Mouse (Mus musculus): ENCODE measurements around the gene Serpina11.

Gene Serpina11

DNA sequence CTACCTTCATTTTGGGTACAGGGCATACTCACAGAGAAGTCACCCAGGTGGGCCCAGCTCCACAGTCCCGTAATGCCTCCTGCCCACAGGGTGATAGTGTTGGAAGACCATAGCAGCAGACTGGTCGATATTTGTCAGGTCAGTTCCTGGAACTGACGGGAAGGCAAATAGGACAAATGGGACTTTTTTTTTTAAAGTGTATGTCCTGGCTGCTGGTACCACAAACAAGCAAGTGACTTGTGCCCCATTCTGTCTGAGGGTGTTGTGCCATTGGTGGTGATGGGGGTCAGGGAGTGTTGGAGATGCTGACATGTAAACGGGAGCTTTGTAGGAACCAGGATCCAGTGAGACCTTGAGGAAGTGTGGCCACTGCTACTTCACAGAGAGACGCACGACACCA lies at the start of gene Serpina11:
TSS of gene Serpina11 (minus strand) at position 101 of the 400 bp plus-strand sequence.
- DNase-seq (ENCODE audit: low spot score) = no peak

DNA sequence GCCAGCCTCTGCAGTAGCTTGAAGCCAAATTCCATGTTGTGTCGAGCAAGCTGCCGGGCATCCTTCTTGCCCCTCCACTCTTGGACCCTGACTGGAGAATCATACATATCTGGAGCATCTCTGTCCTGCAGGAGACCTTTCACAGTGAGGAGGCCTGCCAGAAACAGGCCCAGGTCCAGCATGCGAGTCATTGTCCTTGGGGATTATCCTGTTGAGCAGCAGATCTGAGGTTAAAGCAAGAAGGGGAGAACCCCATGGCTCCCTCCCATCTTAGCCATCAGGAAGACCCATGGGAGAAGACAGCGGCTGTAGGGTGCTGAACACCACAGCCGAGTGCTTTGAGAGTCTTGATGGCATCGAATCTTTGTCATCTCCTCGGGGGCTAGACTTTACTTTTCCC lies 48.4 kb upstream of the Serpina11 start:
- DNase-seq (ENCODE audit: low spot score) = no peak

- no peak for DNase-seq (ENCODE audit: low spot score)
Observed at GRCm38 (mm10) chr12:104033752-104034151, 44.0 kb upstream of the Serpina11 start.

DNA sequence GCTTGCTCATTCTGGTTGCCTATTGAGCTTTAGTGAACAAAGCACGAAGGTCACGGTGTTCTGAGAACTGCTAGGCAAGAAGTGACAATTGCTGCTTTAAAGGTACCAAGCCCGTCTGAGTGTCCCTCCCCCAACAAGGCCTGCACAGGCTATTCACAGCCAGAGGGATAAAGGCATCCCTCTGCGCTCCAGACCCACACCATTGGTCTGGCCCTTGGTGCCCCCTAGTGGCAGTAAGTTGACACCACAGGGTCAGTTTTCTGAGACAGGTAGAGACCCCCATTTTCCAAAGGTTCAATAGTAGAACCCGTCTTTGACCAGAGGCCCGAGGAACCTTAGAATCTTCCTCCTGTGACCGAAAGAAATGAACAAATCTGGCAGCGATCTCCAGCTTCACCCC lies 40.2 kb upstream of the Serpina11 start:
- DNase-seq (ENCODE audit: low spot score) = peak; percentile 39

GRCm38 (mm10) chr12:104015280-104015679 lies 25.5 kb upstream of the Serpina11 start:
- DNase-seq (ENCODE audit: low spot score) = no peak

DNA sequence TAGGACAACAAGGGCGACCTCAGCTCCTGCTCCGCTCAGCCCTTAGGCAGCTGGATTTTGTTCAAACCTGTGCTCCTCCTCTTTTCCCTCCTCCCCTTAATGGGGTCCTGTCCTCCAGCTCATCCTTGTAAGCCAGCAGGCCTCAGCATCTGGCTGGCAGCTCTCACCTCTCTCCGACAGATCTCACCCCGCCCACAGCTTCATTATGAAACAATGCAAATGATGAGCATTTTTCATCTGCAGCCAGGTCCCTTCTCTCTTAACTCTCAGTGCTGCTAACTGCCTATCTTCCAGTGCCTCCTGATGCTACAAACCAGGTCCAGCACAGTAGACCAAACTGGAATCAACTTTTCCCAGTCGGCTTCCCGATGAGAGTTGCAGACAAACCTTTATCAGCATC lies 23.9 kb upstream of the Serpina11 start, which contains the start of gene Serpina9:
TSS of gene Serpina9 (minus strand) at position 136 of the 400 bp plus-strand sequence.
- no peak for DNase-seq (ENCODE audit: low spot score)

GRCm38 (mm10) chr12:104004689-104005088 lies 14.9 kb upstream of the Serpina11 start:
- DNase-seq (ENCODE audit: low spot score) = no peak

- no peak for DNase-seq (ENCODE audit: low spot score)
Observed at GRCm38 (mm10) chr12:104003238-104003612, 13.5 kb upstream of the Serpina11 start.

GRCm38 (mm10) chr12:104002569-104003237 lies 12.9 kb upstream of the Serpina11 start:
- DNase-seq (ENCODE audit: low spot score) = peak; percentile 36

- no peak for DNase-seq (ENCODE audit: low spot score)
Observed at GRCm38 (mm10) chr12:104000594-104000993, 10.8 kb upstream of the Serpina11 start.

DNA sequence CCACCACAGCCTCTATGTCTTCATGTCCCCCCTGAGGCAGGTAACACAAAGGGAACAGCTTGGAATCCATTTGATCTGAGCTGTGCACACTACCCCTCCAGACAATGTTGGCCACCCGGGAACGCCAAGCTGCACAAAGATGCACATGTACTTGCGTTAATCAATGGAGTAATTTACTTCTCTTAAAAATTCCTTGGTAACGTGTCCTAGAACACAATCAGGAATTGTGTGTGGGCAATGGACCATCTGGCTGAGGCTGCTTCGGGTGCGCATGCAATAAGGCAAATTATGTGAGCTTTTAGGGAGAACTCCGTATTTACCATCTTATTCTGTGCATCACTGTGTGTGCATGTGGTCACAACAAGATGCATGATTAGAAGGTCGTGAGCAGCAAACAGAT lies 9.9 kb upstream of the Serpina11 start:
- no peak for DNase-seq (ENCODE audit: low spot score)

DNA sequence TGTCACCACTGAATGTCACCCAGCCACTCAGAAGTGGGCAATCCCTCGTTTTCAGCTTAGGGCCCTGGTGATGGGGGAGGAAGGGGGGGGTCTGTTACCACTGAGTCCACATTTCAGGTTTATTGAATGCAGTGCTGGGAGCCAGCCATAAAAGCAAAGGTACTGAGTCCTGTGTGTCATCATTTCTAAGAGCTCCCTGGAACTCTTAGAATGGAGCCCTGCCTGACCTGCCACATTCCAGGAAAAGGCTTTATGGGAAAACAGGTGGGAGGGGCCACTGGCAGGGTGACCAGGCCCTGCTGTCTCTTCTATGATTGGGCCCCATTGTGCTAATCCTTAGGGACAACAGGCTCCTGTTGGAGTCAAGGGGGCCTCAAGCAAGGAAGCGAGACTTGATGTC lies 6.8 kb upstream of the Serpina11 start:
- no peak for DNase-seq (ENCODE audit: low spot score)

DNA sequence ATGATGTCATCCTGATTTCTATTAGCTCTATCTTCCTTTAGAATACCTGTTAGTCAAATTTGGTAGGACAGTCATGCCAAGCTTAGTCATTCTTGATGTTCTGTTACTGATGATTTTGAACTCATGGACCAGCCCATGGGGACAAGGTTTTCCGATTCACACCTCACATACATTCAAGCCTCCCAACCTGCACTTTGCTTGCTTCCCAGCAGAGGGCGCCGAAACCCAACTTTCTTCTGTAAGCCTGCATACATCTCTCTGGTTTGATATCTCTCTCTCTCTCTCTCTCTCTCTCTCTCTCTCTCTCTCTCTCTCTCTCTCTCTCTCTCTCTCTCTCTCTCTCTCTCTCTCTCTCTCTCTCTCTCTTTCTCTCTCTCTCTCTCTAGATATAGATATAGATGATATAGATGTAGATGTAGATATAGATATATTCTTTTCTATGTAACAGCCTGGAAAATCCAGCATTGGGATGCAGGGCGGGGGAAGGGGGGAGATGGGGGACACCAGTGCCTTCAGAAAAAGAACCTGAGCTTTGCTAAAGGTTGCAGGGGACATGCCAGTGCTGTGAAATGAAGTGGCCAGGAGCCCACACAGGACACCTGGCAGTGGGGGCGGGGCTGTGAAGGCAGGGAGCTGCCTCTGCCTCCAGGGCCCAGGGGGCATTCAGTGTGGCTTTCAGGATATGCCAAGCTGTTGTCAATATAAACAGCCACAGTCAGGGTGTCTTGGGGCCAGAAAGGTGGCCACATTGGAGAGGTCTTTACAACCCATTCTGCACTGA lies 5.7 kb upstream of the Serpina11 start:
- DNase-seq (ENCODE audit: low spot score) = peak; percentile 74

DNA sequence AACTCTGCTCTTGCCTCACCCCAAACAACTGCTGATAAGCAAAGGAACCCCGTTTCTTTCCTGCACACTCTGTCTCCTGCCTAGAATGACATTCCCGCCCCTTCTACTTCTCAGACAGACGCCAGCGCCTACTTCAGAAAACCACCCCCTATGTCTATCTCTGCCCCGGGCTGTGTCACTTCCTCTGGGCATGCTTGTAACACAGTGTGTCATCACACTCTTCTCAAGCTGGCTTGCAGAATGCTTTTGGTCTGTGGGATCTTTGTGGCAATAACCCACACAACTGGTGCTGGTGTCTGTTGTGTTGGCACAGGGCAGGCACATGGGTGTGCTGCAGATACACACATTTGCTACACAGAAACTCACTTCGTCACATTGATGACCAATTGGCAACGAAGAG lies 3.2 kb upstream of the Serpina11 start:
- no peak for DNase-seq (ENCODE audit: low spot score)

DNA sequence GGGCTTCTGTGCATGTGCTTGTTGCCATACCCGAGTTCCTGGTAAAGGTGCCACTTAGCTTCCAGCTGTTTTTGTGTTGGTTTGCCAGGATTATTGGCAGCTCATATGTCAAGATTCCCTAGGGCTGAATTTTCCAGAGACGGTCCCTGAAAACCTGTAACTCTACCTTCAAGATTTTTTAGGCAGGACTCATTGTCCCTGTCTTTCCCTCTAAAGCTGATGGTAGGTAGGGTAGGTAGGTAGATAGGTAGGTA lies 316 bp downstream of the Serpina11 start:
- DNase-seq (ENCODE audit: low spot score) = no peak

DNA sequence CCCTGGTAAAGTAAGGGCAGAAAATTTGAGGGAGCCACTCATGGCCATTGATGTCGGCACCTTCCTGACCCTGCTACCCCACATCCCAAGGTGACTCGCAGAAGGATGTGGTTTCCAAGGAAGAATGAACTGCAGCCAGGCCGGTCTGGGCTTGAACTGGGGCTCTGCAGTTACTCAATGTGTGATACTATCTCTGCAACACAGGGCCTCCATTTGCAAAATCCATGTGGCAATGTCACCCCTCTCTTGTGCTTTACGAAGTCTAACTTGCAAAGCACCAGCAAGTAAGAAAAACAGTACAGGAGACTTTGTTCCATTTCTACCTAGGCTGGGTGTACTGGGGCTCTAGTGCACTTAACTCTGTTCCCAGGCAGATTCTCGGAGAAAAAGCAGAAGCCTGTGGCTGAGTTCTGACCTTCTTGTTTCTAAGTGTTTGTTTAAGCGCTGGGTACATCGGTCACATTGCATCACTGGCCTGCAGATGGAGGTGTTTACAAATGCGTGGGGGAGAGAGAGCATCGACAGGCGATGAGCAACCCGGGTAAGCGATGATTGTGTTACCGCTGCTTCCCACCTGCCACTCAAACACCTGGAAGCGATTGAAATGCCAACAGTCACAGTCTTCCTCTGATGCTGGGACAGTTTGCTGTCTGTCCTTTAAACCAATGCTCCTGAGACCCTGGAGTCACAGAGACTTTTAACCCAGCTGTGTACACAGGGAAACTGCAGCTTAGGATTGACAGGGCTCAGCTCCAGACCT lies 823 bp downstream of the Serpina11 start:
- DNase-seq (ENCODE audit: low spot score) = no peak

- DNase-seq (ENCODE audit: low spot score) = no peak
Observed at GRCm38 (mm10) chr12:103985868-103986267, 3.9 kb downstream of the Serpina11 start.

DNA sequence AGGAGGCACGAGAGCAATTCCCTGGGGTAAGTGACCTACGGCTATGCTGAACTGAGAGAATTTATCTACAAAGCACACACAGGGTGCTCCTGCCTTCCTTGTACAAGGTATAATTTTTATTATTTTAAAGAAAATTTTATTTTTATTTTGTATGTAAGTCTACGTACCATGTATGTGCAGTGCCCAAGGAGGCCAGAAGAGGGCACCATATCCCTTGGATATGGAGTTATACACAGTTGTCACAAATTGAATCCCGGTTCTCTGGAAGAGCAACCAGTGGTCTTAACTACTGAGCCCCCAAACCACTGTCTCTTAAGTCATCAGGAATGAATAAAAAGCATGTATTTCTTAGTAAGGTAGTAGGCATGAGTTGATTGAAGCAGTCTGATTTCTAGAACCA lies 4.8 kb downstream of the Serpina11 start:
- DNase-seq (ENCODE audit: low spot score) = peak; percentile 37

- DNase-seq (ENCODE audit: low spot score) = no peak
Observed at GRCm38 (mm10) chr12:103981646-103982360, 8.0 kb downstream of the Serpina11 start.

DNA sequence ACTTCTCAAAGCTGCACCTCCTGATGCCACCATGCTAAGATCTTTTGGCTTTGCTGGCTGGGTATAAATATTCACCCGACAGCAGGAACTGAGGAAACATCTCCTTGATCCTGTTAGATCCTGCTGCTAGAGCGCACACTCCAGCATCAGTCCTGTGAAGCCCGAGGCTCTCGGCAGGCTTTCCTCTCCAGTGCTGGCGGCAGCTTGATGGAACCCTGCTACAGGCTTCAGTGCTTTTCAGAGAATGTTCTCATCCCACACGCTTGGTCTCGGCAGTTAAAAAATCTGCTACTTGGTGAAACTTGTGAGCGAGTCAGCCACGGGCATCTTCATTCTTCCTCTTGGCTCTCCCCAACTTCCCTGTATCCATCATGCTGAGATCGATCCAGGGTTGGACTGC lies 11.5 kb downstream of the Serpina11 start:
- no peak for DNase-seq (ENCODE audit: low spot score)

GRCm38 (mm10) chr12:103977846-103978245 lies 11.9 kb downstream of the Serpina11 start:
- DNase-seq (ENCODE audit: low spot score) = peak; percentile 37

- DNase-seq (ENCODE audit: low spot score) = no peak
Observed at GRCm38 (mm10) chr12:103977060-103977459, 12.7 kb downstream of the Serpina11 start.
